16 mouse cellular contexts compared by ENCODE assay signal in the genomic region with DNA sequence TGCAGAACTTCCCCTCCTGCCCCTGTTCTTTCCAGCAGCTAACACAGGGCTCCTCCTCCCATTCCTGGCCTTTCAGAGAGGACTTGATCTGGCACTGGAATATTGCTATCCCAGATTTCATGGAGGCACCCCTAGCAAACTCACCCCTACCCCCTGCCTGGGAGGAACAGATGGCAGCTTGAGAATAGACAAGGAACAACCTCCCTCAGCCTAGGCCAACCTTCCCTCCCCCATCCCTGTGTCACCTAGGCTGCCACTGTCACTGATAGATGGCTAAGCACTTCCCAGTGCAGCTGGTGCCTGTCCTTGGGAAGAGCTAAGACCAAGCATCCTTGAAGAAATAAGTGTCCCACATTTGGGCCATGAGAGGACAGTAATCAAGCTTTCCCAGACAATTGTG. TPM values are rescaled to one million over a fixed set of nuclear protein-coding genes. Genes with fewer than 3 reads are reported as not detected.
DNase-seq lines count a peak whose midpoint lies in the region; ATAC-seq and TF ChIP-seq lines count a peak whose summit lies in the region.
"Had no signal": no experiment of that assay in that cellular context is flagged by ENCODE, and none has a peak within 500 bp of the region (broad histone marks: within the 10 kb centered on the region; RNA-seq: fewer than 3 reads in every experiment).

No protein-coding gene starts in this region.

- no peak overlapping the region for H3K4me3 ChIP-seq in hindbrain, postnatal 0 days (ENCODE audit: low read length)
- H3K4me3 ChIP-seq: embryonic facial prominence, embryonic 15.5 days; intestine, embryonic 15.5 days; stomach, embryonic 15.5 days had no signal

- peak; percentile 85 for ATAC-seq in hindbrain, postnatal 0 days
- ATAC-seq: intestine, embryonic 15.5 days had no signal

- H3K9me3 ChIP-seq in hindbrain, postnatal 0 days (ENCODE audit: low read length) = no peaks in the 10 kb centered on the region
- H3K9me3 ChIP-seq: embryonic facial prominence, embryonic 15.5 days; intestine, embryonic 15.5 days; stomach, embryonic 15.5 days had no signal

- H3K36me3 ChIP-seq in hindbrain, postnatal 0 days (ENCODE audit: insufficient read depth, low read length) = no peaks in the 10 kb centered on the region
- H3K36me3 ChIP-seq: embryonic facial prominence, embryonic 15.5 days; intestine, embryonic 15.5 days; stomach, embryonic 15.5 days had no signal

- no peak overlapping the region for H3K9ac ChIP-seq in hindbrain, postnatal 0 days (replicated peaks; ENCODE audit: low read length)
- H3K9ac ChIP-seq: embryonic facial prominence, embryonic 15.5 days; intestine, embryonic 15.5 days; lung, embryonic 14.5 days; stomach, embryonic 15.5 days had no signal

- no peaks in the 10 kb centered on the region for H3K4me1 ChIP-seq in hindbrain, postnatal 0 days (ENCODE audit: insufficient read depth, low read length)
- H3K4me1 ChIP-seq: embryonic facial prominence, embryonic 15.5 days; intestine, embryonic 15.5 days; stomach, embryonic 15.5 days had no signal

- TF ChIP-seq POLR2A in brain, embryonic 14.5 days (IDR thresholded peaks at IDR 0.05; ENCODE audit: borderline replicate concordance, extremely low read depth, insufficient read depth, insufficient read length, poor library complexity, severe bottlenecking) = no peak

- no peak overlapping the region for H3K4me2 ChIP-seq in hindbrain, postnatal 0 days (ENCODE audit: low read depth, low read length)
- H3K4me2 ChIP-seq: embryonic facial prominence, embryonic 15.5 days; intestine, embryonic 15.5 days; lung, embryonic 14.5 days; stomach, embryonic 15.5 days had no signal

- no peak overlapping the region for H3K27ac ChIP-seq in hindbrain, postnatal 0 days
- H3K27ac ChIP-seq: embryonic facial prominence, embryonic 15.5 days; intestine, embryonic 15.5 days; stomach, embryonic 15.5 days had no signal

- TF ChIP-seq CTCF in brain, embryonic 14.5 days (IDR thresholded peaks at IDR 0.05; ENCODE audit: borderline replicate concordance, extremely low read depth, insufficient read depth, insufficient read length) = no peak
- no peak for TF ChIP-seq CTCF in hindbrain, postnatal 0 days (IDR thresholded peaks at IDR 0.05; ENCODE audit: low read depth)

- no peaks in the 10 kb centered on the region for H3K27me3 ChIP-seq in hindbrain, postnatal 0 days (ENCODE audit: insufficient read depth, low read length)
- H3K27me3 ChIP-seq: CH12.LX; embryonic facial prominence, embryonic 15.5 days; intestine, embryonic 15.5 days; stomach, embryonic 15.5 days had no signal

- DNase-seq in brain, embryonic 14.5 days (ENCODE audit: low read depth) = peak; percentile 22
- DNase-seq in cerebellum, adult 11 months = peak; percentile 87
- peak; percentile 30 for DNase-seq in embryo, embryonic 10 days (ENCODE audit: low spot score)
- peak; percentile 53 for DNase-seq in hindbrain, postnatal 0 days (ENCODE audit: low spot score)
- DNase-seq in right cerebral cortex, postnatal 10 days (ENCODE audit: low spot score in 2 of 2) = no peak
- no peak for DNase-seq in adrenal gland, adult 2 months
- DNase-seq in heart, adult 18-20 months = no peak
- DNase-seq: gastrocnemius, postnatal 36 days; kidney, postnatal 14 days; lung, embryonic 14.5 days; right cerebral cortex, postnatal 4 days; thymus, postnatal 4 days had no signal

RNA-seq across cellular contexts. Expression of a gene that starts 55.5 kb away (rescaled TPM):
- polyA plus RNA-seq in brain, embryonic 14.5 days (2012; rRNA removed) = 8.6 and 10.8 TPM in 2 replicates
- total RNA-seq in hindbrain, postnatal 0 days (2014; rRNA removed) = 26.9 and 31.5 TPM in 2 replicates
- polyA plus RNA-seq in hindbrain, postnatal 0 days (2015; fragmentation: Nextera tagmentation; extraction: Ambion mirVana) = 13.7 and 14.3 TPM in 2 replicates
- 10 to 100 TPM; 16.5 to 28.0 TPM for total RNA-seq in adrenal gland, adult 2 months (2021)
- polyA plus RNA-seq in adrenal gland, adult 2 months (2012; rRNA removed) = 35.4 and 39.8 TPM in 2 replicates
- total RNA-seq in heart, adult 18-20 months (2021) = 10 to 100 TPM; 13.9 to 16.5 TPM

Comparison
In these comparisons a context has a peak if more than half of its experiments do, and no peak if none do; other contexts are left out.
1. DNase-seq: peak in brain, embryonic 14.5 days (single experiment), cerebellum, adult 11 months (single experiment), embryo, embryonic 10 days (single experiment) and hindbrain, postnatal 0 days (single experiment); none in right cerebral cortex, postnatal 10 days (0 of 2), adrenal gland, adult 2 months (single experiment) and heart, adult 18-20 months (0 of 2).